Mouse (Mus musculus) megakaryocyte progenitor cell, adult 5-6 weeks (primary cell): Measurements from ENCODE around the gene Aph1b. TPM values are rescaled to one million over a fixed set of nuclear protein-coding genes. Genes with fewer than 3 reads are reported as not detected.

Source experiments
- ATAC-seq: replicated peaks from 2 replicates; pipeline ENCODE4 v1.8.0; 2016; ENCODE audit warnings: mild to moderate bottlenecking, moderate TSS enrichment, inconsistent platforms; ENCODE audit not compliant: poor library complexity
- total RNA-seq, 2 experiments: library from RNA; stranded (forward) in 1 of 2; stranded (reverse) in 1 of 2; fragments of 157-497, 149-512 nt in 1 of 2; fragments of 200-1000 nt in 1 of 2; gene quantifications; 2 replicates each; pipeline versions ENCODE4 v1.2.3 to v1.2.4; 2015 to 2017

Gene Aph1b
- total RNA-seq, 2 experiments from 2014 or later, result 1.2 to 1.3 TPM

GRCm38 (mm10) chr9:66748390-66748789 lies 46.9 kb downstream of the Aph1b start:
- no peak for ATAC-seq

- ATAC-seq, result no peak
Measured at GRCm38 (mm10) chr9:66744531-66744930, 50.8 kb downstream of the Aph1b start.

- ATAC-seq, result no peak
Measured at GRCm38 (mm10) chr9:66739516-66739915, 55.8 kb downstream of the Aph1b start.

GRCm38 (mm10) chr9:66736551-66736950 lies 58.7 kb downstream of the Aph1b start:
- ATAC-seq, result no peak

- ATAC-seq, result no peak
Measured at GRCm38 (mm10) chr9:66736016-66736415, 59.3 kb downstream of the Aph1b start.

- ATAC-seq, result no peak
Measured at GRCm38 (mm10) chr9:66735122-66735521, 60.2 kb downstream of the Aph1b start.

- ATAC-seq, result no peak
Measured at GRCm38 (mm10) chr9:66734568-66734967, 60.7 kb downstream of the Aph1b start.

- ATAC-seq, result no peak
Measured at GRCm38 (mm10) chr9:66732791-66733691, 62.2 kb downstream of the Aph1b start.

- ATAC-seq, result no peak
Measured at GRCm38 (mm10) chr9:66731284-66731683, 64.0 kb downstream of the Aph1b start.

GRCm38 (mm10) chr9:66730556-66730955 lies 64.7 kb downstream of the Aph1b start:
- ATAC-seq, result no peak

GRCm38 (mm10) chr9:66727333-66727732 lies 68.0 kb downstream of the Aph1b start:
- no peak for ATAC-seq

- no peak for ATAC-seq
Measured at GRCm38 (mm10) chr9:66725591-66725990, 69.7 kb downstream of the Aph1b start.

Other genes with a start within 250 kb of the Aph1b start
- gene Usp3, start 202.3 kb downstream of the Aph1b start, total RNA-seq (2015), result 62.6 and 71.6 TPM in 2 replicates
- gene Usp3, start 202.3 kb downstream of the Aph1b start, total RNA-seq (2017), result 43.6 and 48.9 TPM in 2 replicates
- 2.3 and 2.7 TPM in 2 replicates for gene Car12, start 81.8 kb downstream of the Aph1b start, total RNA-seq (2015)
- 1.2 and 2.4 TPM in 2 replicates for gene Car12, start 81.8 kb downstream of the Aph1b start, total RNA-seq (2017)
- gene Gm10647, start 1.5 kb upstream of the Aph1b start, total RNA-seq (2015), result not detected in 2 replicates
- gene Gm10647, start 1.5 kb upstream of the Aph1b start, total RNA-seq (2017), result 0.10 TPM in 1 of 2 replicates, not detected in the other
- gene Aph1c, start 39.2 kb upstream of the Aph1b start, total RNA-seq (2015), result 4.1 and 7.4 TPM in 2 replicates
- 0.96 and 3.0 TPM in 2 replicates for gene Aph1c, start 39.2 kb upstream of the Aph1b start, total RNA-seq (2017)
- 45.6 and 48.8 TPM in 2 replicates for gene Rab8b, start 124.2 kb upstream of the Aph1b start, total RNA-seq (2015)
- 78.3 and 81.2 TPM in 2 replicates for gene Rab8b, start 124.2 kb upstream of the Aph1b start, total RNA-seq (2017)
- 550 and 649 TPM in 2 replicates for gene Rps27l, start 150.6 kb upstream of the Aph1b start, total RNA-seq (2015)
- gene Rps27l, start 150.6 kb upstream of the Aph1b start, total RNA-seq (2017), result 166 and 174 TPM in 2 replicates
- gene Lactb, start 180.0 kb upstream of the Aph1b start, total RNA-seq (2015), result 38.4 and 42.3 TPM in 2 replicates
- gene Lactb, start 180.0 kb upstream of the Aph1b start, total RNA-seq (2017), result 26.8 and 36.1 TPM in 2 replicates